Mouse (Mus musculus) kidney, embryonic 16.5 days (tissue): ENCODE data around the gene Ngef. TPM values are rescaled to one million over a fixed set of nuclear protein-coding genes. Genes with fewer than 3 reads are reported as not detected.

Experiments used
- ATAC-seq: fragments of 200-750 bp; cut with Nextera tagmentation; 2 replicates; pipeline ENCODE4 v1.8.0; 2017; ENCODE audit warnings: moderate TSS enrichment; ENCODE audit not compliant: low FRiP score, low TSS enrichment
- H3K27ac ChIP-seq: fragments of 300-500 bp; sonication (generic); 2 replicates; pipeline ENCODE4 v1.5.1; 2014; ENCODE audit warnings: low read length
- H3K27me3 ChIP-seq: fragments of 300-500 bp; sonication (generic); 2 replicates; pipeline ENCODE4 v1.6.1; 2014; ENCODE audit warnings: low read length, control low read depth, mixed read lengths; ENCODE audit not compliant: insufficient read depth
- H3K36me3 ChIP-seq: fragments of 300-500 bp; sonication (generic); 2 replicates; pipeline ENCODE4 v1.6.1; 2014; ENCODE audit warnings: low read length, control low read depth, mixed read lengths; ENCODE audit not compliant: insufficient read depth
- H3K4me1 ChIP-seq: fragments of 300-500 bp; sonication (generic); 2 replicates; pipeline ENCODE4 v1.6.1; 2014; ENCODE audit warnings: low read length, control low read depth, mixed read lengths; ENCODE audit not compliant: insufficient read depth
- H3K4me2 ChIP-seq: fragments of 300-500 bp; sonication (generic); replicated peaks from 2 replicates; pipeline ENCODE4 v1.6.1; 2014; ENCODE audit warnings: low read depth, low read length
- H3K4me3 ChIP-seq: fragments of 300-500 bp; sonication (generic); 2 replicates; pipeline ENCODE4 v1.5.1; 2014; ENCODE audit warnings: mild to moderate bottlenecking, low read length
- H3K9ac ChIP-seq: fragments of 300-500 bp; sonication (generic); replicated peaks from 2 replicates; pipeline ENCODE4 v1.6.1; 2014; ENCODE audit warnings: low read length
- H3K9me3 ChIP-seq: fragments of 300-500 bp; sonication (generic); 2 replicates; pipeline ENCODE4 v1.6.1; 2016; ENCODE audit warnings: low read length, control low read depth
- WGBS: fragments of 180-500 bp; shearing (Covaris S2); extraction: QIAGEN DNeasy Blood & Tissue Kit; methylation state at CpG from one replicate; pipeline ENCODE4 v1.1.7; 2014; 5-methylcytosine and 5-hydroxymethylcytosine counted together
- polyA plus RNA-seq: library from polyadenylated mRNA; unstranded; fragments of >200 nt; fragmentation: Nextera tagmentation; extraction: Ambion mirVana; gene quantifications from 2 replicates; pipeline ENCODE4 v1.2.1, GENCODE M21; 2015

Gene Ngef
- polyA plus RNA-seq = 2.0 and 2.7 TPM in 2 replicates

GRCm38 (mm10) chr1:87573800-87574215 lies at the start of gene Ngef:
Gene Ngef (minus strand): TSS chr1:87573870.
- no peak within 1 kb of the TSS for H3K4me3 ChIP-seq
- peak; percentile 85 for ATAC-seq
- no peak within 1 kb of the TSS for H3K4me2 ChIP-seq
- no peaks in the 10 kb centered on the region for H3K9me3 ChIP-seq
- 48% methylated on average over 6 of the region's 6 CpGs for WGBS
- H3K9ac ChIP-seq = no peak within 1 kb of the TSS
- no peaks in the 10 kb centered on the region for H3K27me3 ChIP-seq
- H3K36me3 ChIP-seq = no peaks in the 10 kb centered on the region
- H3K27ac ChIP-seq = peak within 1 kb of the TSS; percentile 89
- H3K4me1 ChIP-seq = peaks cover 19% of the 10 kb centered on the region

- Histone ChIP-seq H3K27ac (no peak overlapping the region), H3K4me3 (peak overlapping the region; percentile 38), H3K9ac (no peak overlapping the region), H3K36me3 (no peaks in the 10 kb centered on the region), H3K4me1 (0 out of 2 replicates have a peak, but pooled peaks cover 4% of the 10 kb centered on the region), H3K9me3 (no peaks in the 10 kb centered on the region), H3K4me2 (peak overlapping the region; percentile 32), H3K27me3 (no peaks in the 10 kb centered on the region)
- WGBS = 42% methylated on average over 3 of the region's 3 CpGs
- ATAC-seq = peak; percentile 35
Observed at GRCm38 (mm10) chr1:87621858-87622279, 48.2 kb upstream of the Ngef start.

GRCm38 (mm10) chr1:87621146-87621857 lies 47.6 kb upstream of the Ngef start:
- no peak overlapping the region; the same call in 1 of the 2 replicates for H3K9ac ChIP-seq
- ATAC-seq = peak; percentile 15
- H3K27me3 ChIP-seq = no peaks in the 10 kb centered on the region
- H3K9me3 ChIP-seq = no peaks in the 10 kb centered on the region
- H3K4me3 ChIP-seq = peak overlapping the region; percentile 38
- WGBS = 73% methylated on average over 9 of the region's 9 CpGs
- peak overlapping the region; percentile 32 for H3K4me2 ChIP-seq
- no peaks in the 10 kb centered on the region for H3K36me3 ChIP-seq
- H3K27ac ChIP-seq = no peak overlapping the region
- H3K4me1 ChIP-seq = 0 out of 2 replicates have a peak, but pooled peaks cover 4% of the 10 kb centered on the region

GRCm38 (mm10) chr1:87620693-87621092 lies 47.0 kb upstream of the Ngef start:
- Histone ChIP-seq H3K4me3 (peak overlapping the region; percentile 38), H3K4me2 (peak overlapping the region; percentile 32), H3K9me3 (no peaks in the 10 kb centered on the region), H3K27ac (peak overlapping the region; percentile 68; the same call in 1 of the 2 replicates), H3K36me3 (no peaks in the 10 kb centered on the region), H3K9ac (peak overlapping the region; percentile 44; the same call in 1 of the 2 replicates), H3K27me3 (no peaks in the 10 kb centered on the region), H3K4me1 (0 out of 2 replicates have a peak, but pooled peaks cover 4% of the 10 kb centered on the region)
- peak; percentile 51; the same call in 1 of the 2 replicates for ATAC-seq
- 64% methylated on average over 6 of the region's 6 CpGs for WGBS

- H3K4me2 ChIP-seq = peak within 1 kb of the TSS; percentile 32
- peak; percentile 35; the same call in 1 of the 2 replicates for ATAC-seq
Observed at GRCm38 (mm10) chr1:87620211-87620668, 46.6 kb upstream of the Ngef start, which contains the start of gene Inpp5d. Gene Inpp5d (plus strand): TSS chr1:87620312.

GRCm38 (mm10) chr1:87614576-87615295 lies 41.1 kb upstream of the Ngef start:
- Histone ChIP-seq H3K9me3 (no peaks in the 10 kb centered on the region), H3K36me3 (no peaks in the 10 kb centered on the region)

More at GRCm38 (mm10) chr1:87620211-87620668, 46.6 kb upstream of the Ngef start, which contains the start of gene Inpp5d:
- Histone ChIP-seq H3K27ac (peak within 1 kb of the TSS; percentile 68), H3K9ac (peak within 1 kb of the TSS; percentile 44; the same call in 1 of the 2 replicates), H3K9me3 (no peaks in the 10 kb centered on the region), H3K4me1 (0 out of 2 replicates have a peak, but pooled peaks cover 4% of the 10 kb centered on the region), H3K27me3 (no peaks in the 10 kb centered on the region), H3K4me3 (peak within 1 kb of the TSS; percentile 38), H3K36me3 (no peaks in the 10 kb centered on the region)
- WGBS = 71% methylated on average over 12 of the region's 12 CpGs

GRCm38 (mm10) chr1:87608416-87609046 lies 34.9 kb upstream of the Ngef start:
- no peaks in the 10 kb centered on the region for H3K9me3 ChIP-seq
- H3K9ac ChIP-seq = no peak overlapping the region
- H3K36me3 ChIP-seq = no peaks in the 10 kb centered on the region
- H3K4me3 ChIP-seq = no peak overlapping the region
- WGBS = 41% methylated on average over 7 of the region's 7 CpGs
- no peak for ATAC-seq
- H3K4me2 ChIP-seq = no peak overlapping the region
- no peaks in the 10 kb centered on the region for H3K4me1 ChIP-seq
- H3K27ac ChIP-seq = no peak overlapping the region
- H3K27me3 ChIP-seq = no peaks in the 10 kb centered on the region

More at GRCm38 (mm10) chr1:87614576-87615295, 41.1 kb upstream of the Ngef start:
- no peak for ATAC-seq
- Histone ChIP-seq H3K4me2 (no peak overlapping the region), H3K9ac (no peak overlapping the region), H3K4me3 (no peak overlapping the region), H3K4me1 (no peaks in the 10 kb centered on the region), H3K27ac (no peak overlapping the region), H3K27me3 (no peaks in the 10 kb centered on the region)
- 82% methylated on average over 2 of the region's 2 CpGs for WGBS

GRCm38 (mm10) chr1:87607385-87608091 lies 33.9 kb upstream of the Ngef start:
- Histone ChIP-seq H3K27ac (no peak overlapping the region), H3K36me3 (no peaks in the 10 kb centered on the region), H3K9me3 (no peaks in the 10 kb centered on the region), H3K4me2 (no peak overlapping the region), H3K4me1 (no peaks in the 10 kb centered on the region), H3K4me3 (no peak overlapping the region), H3K9ac (no peak overlapping the region), H3K27me3 (no peaks in the 10 kb centered on the region)
- whole genome bisulfite sequencing = 80% methylated on average over 21 of the region's 21 CpGs
- ATAC-seq = no peak

- Histone ChIP-seq H3K4me2 (no peak overlapping the region), H3K4me3 (no peak overlapping the region), H3K27me3 (no peaks in the 10 kb centered on the region), H3K9ac (no peak overlapping the region), H3K27ac (no peak overlapping the region), H3K36me3 (no peaks in the 10 kb centered on the region), H3K4me1 (no peaks in the 10 kb centered on the region), H3K9me3 (no peaks in the 10 kb centered on the region)
- no peak for ATAC-seq
- WGBS = 80% methylated on average over 2 of the region's 2 CpGs
Observed at GRCm38 (mm10) chr1:87605296-87605695, 31.6 kb upstream of the Ngef start.
